Mouse (Mus musculus): ENCODE results near the gene Ccdc85c.

Ccdc85c gene

GRCm38 (mm10) chr12:108274661-108275507, at the start of gene Ccdc85c:
Ccdc85c (minus strand) TSS chr12:108275425.
- DNase-seq (ENCODE audit: low spot score), result peak; percentile 51

DNA sequence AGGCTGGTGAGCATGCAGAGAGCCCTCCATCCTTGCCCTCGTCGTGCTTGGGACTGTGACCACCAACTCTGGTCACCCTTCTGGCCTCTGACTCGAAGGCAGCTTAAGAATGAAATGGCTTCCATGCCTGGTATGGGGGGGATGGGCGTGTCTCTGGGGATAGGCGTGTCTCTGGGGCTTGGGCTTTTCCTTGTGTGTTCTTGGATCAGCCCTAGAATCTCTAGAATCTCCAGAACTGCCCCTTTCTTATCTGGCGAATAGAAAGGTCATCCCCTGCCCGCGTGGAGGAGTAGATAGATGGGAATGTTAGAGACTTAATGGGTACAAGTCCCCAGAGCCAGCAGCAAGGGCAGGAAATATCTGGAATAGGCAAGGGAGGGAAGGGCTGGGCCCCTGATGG, 44.9 kb upstream of the Ccdc85c start:
- DNase-seq (ENCODE audit: low spot score), result no peak

GRCm38 (mm10) chr12:108318499-108318898, 43.3 kb upstream of the Ccdc85c start:
- no peak for DNase-seq (ENCODE audit: low spot score)

DNA sequence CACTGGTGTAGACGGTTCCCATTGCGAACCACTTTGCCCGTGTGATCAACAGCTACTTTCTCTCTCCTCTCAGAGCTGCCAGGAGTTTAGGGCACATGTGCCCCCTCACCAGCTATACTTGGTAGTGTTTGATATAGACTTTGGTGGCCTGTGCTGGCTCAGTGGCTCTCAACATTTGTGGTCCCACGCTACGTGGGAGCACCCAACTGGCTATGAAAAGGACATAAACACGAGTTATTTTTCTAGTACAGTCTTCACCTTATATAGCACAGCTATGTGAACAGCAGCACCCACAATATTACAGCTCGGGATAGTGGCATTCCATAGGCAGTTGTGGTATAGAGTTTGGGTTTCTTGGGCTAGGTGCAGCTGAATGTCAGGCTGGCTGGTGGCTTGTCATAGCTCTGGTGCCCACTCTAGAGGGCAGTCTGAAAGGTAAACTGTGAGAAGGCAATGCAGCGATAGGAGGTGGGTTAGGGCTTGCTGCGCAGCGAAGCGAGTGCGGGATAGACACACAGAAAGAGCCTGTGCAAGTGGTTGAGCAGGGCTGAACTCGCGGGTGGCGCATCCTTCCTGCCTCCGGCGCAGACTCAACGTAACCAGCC, 42.7 kb upstream of the Ccdc85c start:
- no peak for DNase-seq (ENCODE audit: low spot score)

- DNase-seq (ENCODE audit: low spot score), result no peak
Measured at GRCm38 (mm10) chr12:108317201-108317738, 42.0 kb upstream of the Ccdc85c start.

DNA sequence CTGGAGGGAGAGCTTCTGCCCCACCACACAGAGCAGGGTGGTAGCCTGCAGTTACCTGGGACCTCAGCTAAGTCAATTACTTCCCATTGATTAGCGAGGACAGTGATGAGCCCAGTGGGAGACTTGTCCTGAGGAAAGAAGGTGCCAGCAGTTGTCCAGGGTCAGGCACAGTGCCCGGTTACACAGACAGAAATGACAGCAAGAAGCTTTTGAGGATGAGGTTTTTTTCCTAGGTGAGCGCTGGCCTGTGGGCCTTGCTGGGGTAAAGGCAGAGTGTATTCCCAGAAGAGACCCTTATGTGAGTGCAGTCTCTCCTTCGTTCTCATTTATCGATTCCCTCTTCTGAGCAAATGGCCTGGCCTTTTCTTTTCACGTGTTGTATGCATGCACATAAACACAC, 41.4 kb upstream of the Ccdc85c start:
- DNase-seq (ENCODE audit: low spot score), result no peak

- DNase-seq (ENCODE audit: low spot score), result no peak
Measured at GRCm38 (mm10) chr12:108315818-108316217, 40.6 kb upstream of the Ccdc85c start.

DNA sequence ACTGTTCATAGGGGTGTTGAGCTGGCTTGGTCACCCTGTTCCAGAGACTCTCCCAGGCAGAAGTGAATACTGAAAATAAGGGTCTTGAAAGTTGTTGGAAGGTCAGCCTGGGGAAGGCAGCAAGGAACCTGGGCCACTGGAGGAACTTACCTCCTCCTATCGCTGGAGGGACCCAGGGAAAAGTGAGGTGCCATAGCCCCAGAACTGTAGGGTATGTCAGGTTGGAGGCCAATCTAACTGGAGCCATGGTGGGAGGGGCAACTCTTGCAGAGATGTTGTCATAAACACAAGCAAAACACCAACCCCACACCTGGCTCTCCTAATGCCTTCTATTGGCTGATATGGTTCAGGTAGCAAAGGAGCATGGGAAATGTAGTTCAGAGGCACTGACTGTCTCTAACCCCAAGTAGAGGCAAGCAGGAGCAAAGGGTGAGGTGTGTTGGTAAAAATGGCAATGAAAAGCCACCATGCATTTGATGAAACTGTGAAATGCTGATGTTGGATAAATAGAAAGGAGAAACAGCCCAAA, 38.1 kb upstream of the Ccdc85c start:
- no peak for DNase-seq (ENCODE audit: low spot score)

DNA sequence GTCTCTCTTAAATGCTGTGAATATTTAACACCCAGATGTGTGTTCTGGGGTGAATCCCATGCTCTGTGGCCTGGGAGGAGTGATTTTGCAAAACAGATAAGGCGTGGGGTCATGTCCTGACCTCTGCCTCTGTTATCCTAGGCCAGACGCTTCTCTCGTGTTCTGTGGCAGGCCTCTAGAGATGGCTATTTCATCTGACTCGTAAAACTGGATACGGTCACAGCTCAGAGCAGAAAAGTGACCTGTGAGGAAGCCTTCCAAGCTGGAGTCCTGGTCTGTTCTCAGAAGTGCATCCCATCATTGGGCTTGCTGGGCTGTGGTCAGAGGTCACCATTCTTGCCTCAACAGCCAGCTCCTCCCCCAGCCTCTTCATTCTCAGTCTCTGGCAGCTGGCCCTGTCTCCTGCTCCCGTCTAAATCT, 37.2 kb upstream of the Ccdc85c start:
- no peak for DNase-seq (ENCODE audit: low spot score)

DNA sequence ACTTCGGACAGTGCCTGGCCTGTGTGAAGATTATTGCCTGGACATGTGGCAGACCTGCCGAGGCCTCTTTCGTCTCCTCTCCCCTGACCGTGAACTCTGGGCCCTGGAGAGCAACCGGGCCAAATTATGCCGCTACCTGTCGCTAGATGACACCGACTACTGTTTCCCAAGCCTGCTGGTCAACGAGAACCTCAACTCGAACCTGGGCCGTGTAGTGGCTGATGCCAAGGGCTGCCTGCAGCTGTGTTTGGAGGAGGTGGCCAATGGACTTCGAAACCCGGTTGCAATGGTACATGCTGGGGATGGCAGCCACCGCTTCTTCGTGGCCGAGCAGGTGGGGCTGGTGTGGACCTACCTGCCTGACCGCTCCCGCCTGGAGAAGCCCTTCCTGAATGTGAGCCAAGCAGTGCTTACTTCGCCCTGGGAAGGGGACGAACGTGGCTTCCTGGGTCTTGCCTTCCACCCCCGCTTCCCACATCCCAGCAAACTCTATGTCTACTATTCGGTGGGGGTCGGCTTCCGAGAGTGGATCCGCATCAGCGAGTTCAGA, 36.6 kb upstream of the Ccdc85c start:
- DNase-seq (ENCODE audit: low spot score), result no peak

DNA sequence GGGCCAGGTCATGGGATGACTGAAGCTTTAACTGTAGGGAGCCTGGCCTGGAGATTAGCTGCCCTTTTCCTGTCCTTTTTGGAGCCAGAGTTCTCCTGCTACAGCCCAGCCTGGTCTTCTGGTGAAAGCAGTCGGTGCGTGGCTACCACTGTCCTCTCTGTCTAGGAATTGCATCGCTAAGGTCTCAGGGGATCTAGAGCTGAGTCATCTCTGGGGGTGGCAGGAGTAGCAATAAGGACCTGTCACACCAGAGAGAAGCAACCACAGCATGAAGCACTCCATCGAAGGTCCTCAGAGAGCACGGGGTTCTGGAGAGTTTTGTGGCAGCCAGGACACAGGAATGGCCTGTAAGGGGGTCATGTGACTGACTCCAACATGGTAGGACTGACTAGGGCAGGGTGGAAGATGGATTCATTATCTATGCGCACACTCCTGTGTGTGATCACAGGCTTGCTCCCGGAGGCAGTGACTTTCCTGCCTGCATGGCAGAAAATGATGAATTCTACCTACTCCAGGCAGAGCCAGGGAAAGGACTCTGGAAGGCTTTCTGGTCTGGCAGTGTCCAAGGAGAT, 35.3 kb upstream of the Ccdc85c start:
- DNase-seq (ENCODE audit: low spot score), result no peak

DNA sequence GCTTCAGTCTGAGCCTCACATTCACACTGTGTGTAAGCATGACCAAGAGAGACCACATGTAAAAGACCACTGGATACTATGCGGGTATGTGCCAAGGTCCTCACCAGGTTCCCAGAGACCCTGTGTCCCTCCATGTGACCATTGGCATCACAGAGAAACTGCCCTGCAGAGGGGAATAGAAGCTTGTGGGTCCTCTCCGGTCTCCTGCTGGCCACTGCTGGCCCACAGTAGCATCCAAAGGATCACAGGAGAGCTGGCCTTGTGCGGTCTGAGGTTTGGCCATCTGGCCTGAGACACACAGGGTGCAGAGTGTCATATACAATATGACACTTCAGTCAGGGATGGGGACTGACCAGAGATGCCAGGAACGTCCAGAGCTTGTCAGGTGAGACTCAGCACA, 34.8 kb upstream of the Ccdc85c start:
- no peak for DNase-seq (ENCODE audit: low spot score)

GRCm38 (mm10) chr12:108309116-108309794, 34.0 kb upstream of the Ccdc85c start:
- DNase-seq (ENCODE audit: low spot score), result peak; percentile 55

DNA sequence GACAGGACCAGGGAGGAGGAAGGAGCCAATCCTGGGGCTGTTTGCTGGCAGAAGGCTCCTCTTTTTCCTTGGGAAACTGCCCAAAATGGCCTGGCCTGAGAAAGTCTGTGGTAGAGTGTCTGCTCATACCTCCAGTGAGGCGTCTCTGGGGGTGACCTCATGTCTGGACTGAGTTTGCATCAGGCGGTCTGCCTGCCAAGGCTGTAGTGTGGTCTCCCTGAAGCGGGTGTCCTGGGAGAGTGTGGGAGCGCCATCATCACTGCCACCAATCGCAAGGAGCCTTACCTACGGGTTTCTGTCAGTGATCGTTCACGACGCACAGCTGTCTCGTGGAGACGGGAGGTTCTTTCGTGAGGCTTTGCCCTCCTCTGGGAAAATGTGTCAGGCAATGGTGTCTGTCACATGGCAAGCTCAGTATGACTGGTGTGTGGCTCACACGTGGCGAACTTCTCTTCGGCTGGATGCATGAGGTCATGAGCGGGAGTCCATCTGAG, 33.2 kb upstream of the Ccdc85c start:
- peak; percentile 49 for DNase-seq (ENCODE audit: low spot score)

DNA sequence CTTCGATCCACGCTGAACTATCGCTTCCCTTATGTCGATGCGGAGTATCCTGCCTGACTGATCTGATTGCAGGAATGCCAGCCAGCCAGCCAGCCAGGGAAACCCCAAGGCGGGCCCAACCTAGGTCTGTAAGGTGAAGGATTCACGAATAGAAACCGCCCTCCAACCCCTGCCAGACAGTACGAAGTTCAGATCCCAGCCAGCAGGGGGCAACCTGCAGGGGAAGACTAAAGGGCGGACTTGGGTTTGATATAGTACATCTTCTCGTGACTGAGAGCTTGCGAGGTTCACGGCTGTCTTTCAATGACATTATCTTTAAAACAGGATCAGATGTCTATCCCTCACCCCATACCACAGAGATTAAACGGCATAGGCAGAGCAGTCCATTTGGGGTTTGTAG, 32.3 kb upstream of the Ccdc85c start:
- peak; percentile 70 for DNase-seq (ENCODE audit: low spot score)

GRCm38 (mm10) chr12:108305812-108306794, 30.9 kb upstream of the Ccdc85c start, which contains the start of gene Hhipl1:
Hhipl1 (plus strand) TSS chr12:108306270.
- DNase-seq (ENCODE audit: low spot score), result peak; percentile 40

GRCm38 (mm10) chr12:108305172-108305571, 29.9 kb upstream of the Ccdc85c start:
- no peak for DNase-seq (ENCODE audit: low spot score)

GRCm38 (mm10) chr12:108303778-108304365, 28.6 kb upstream of the Ccdc85c start:
- DNase-seq (ENCODE audit: low spot score), result no peak

GRCm38 (mm10) chr12:108301006-108301405, 25.8 kb upstream of the Ccdc85c start:
- no peak for DNase-seq (ENCODE audit: low spot score)

- no peak for DNase-seq (ENCODE audit: low spot score)
Measured at GRCm38 (mm10) chr12:108297033-108297432, 21.8 kb upstream of the Ccdc85c start.
